Mouse (Mus musculus) MEL (cell line): ENCODE results near the gene Mus81. TPM values are rescaled to one million over a fixed set of nuclear protein-coding genes. Genes with fewer than 3 reads are reported as not detected.

Source experiments
- DNase-seq: peaks from one replicate; pipeline ENCODE4 v3.0.0; 2011; ENCODE audit warnings: low read depth, low spot score
- H3K27ac ChIP-seq: 2 replicates; pipeline ENCODE4 v1.5.1; 2012; ENCODE audit warnings: low read depth, mild to moderate bottlenecking, control low read depth, low read length, moderate library complexity; ENCODE audit not compliant: control insufficient read depth
- H3K27me3 ChIP-seq, 2 experiments: fragments of 150-350 bp in 1 of 2; sonication (generic) in 1 of 2; 2 replicates each; pipeline ENCODE4 v1.6.1; 2012; ENCODE audit warnings: low read length in 2 of 2, mild to moderate bottlenecking in 2 of 2, improper control_type of control experiment in 1 of 2, moderate library complexity in 1 of 2; ENCODE audit not compliant: insufficient read depth in 2 of 2, control insufficient read depth in 1 of 2
- H3K36me3 ChIP-seq, 2 experiments: 2 replicates each; pipeline ENCODE4 v1.6.1; 2012 to 2014; ENCODE audit warnings: low read length in 2 of 2, improper control_type of control experiment in 1 of 2, inconsistent platforms in 1 of 2, mild to moderate bottlenecking in 1 of 2; ENCODE audit not compliant: insufficient read depth in 2 of 2, control insufficient read depth in 1 of 2
- H3K4me1 ChIP-seq, 2 experiments: fragments of 150-350 bp in 1 of 2; sonication (generic) in 1 of 2; 2 replicates each; pipeline ENCODE4 v1.6.1; 2012; ENCODE audit warnings: low read length in 2 of 2, improper control_type of control experiment in 1 of 2, mild to moderate bottlenecking in 1 of 2; ENCODE audit not compliant: insufficient read depth in 2 of 2, control insufficient read depth in 1 of 2
- H3K4me3 ChIP-seq, 2 experiments: fragments of 150-350 bp in 1 of 2; sonication (generic) in 1 of 2; 2 replicates each; pipeline ENCODE4 v1.5.1; 2012; ENCODE audit warnings: low read depth in 2 of 2, low read length in 2 of 2, mild to moderate bottlenecking in 2 of 2, moderate library complexity in 2 of 2, control low read depth in 1 of 2, improper control_type of control experiment in 1 of 2; ENCODE audit not compliant: control insufficient read depth in 1 of 2, insufficient read depth in 1 of 2
- H3K79me2 ChIP-seq: 2 replicates; pipeline ENCODE4 v1.6.1; 2012; ENCODE audit warnings: mild to moderate bottlenecking, low read length, moderate library complexity; ENCODE audit not compliant: control insufficient read depth, poor library complexity, insufficient read depth
- H3K9ac ChIP-seq: 2 replicates; pipeline ENCODE4 v1.6.1; 2012; ENCODE audit warnings: low read depth, mild to moderate bottlenecking, control low read depth, low read length, moderate library complexity; ENCODE audit not compliant: control insufficient read depth, poor library complexity, severe bottlenecking
- H3K9me3 ChIP-seq: fragments of 150-350 bp; sonication (generic); replicated peaks from 2 replicates; pipeline ENCODE4 v1.6.1; 2012; ENCODE audit warnings: mild to moderate bottlenecking, low read length, improper control_type of control experiment, moderate library complexity; ENCODE audit not compliant: insufficient read depth
- CTCF ChIP-seq, 3 experiments: IDR thresholded peaks in 2 of 3; conservative IDR thresholded peaks in 1 of 3; 2 replicates each; pipeline ENCODE4 v1.5.1; 2011 to 2012; ENCODE audit warnings: low read length in 3 of 3, low read depth in 2 of 3, mild to moderate bottlenecking in 2 of 3, improper control_type of control experiment in 1 of 3, inconsistent platforms in 1 of 3, mixed read lengths in 1 of 3, moderate library complexity in 1 of 3; ENCODE audit not compliant: control insufficient read depth in 1 of 3, insufficient read depth in 1 of 3, poor library complexity in 1 of 3, severe bottlenecking in 1 of 3
- E2F4 ChIP-seq: IDR thresholded peaks from 2 replicates; pipeline ENCODE4 v1.6.1; 2011; ENCODE audit warnings: low read depth, low read length, improper control_type of control experiment, borderline replicate concordance
- ELF1 ChIP-seq: IDR thresholded peaks from 2 replicates; pipeline ENCODE4 v1.6.1; 2014; ENCODE audit warnings: low read depth, mild to moderate bottlenecking, inconsistent platforms, low read length, improper control_type of control experiment, moderate library complexity
- EP300 ChIP-seq, 2 experiments: IDR thresholded peaks; 2 replicates each; pipeline ENCODE4 v1.6.1; 2011; ENCODE audit warnings: improper control_type of control experiment in 2 of 2, low read length in 2 of 2, low read depth in 1 of 2, mild to moderate bottlenecking in 1 of 2
- ETS1 ChIP-seq: IDR thresholded peaks from 2 replicates; pipeline ENCODE4 v1.6.1; 2012; ENCODE audit warnings: low read depth, mild to moderate bottlenecking, inconsistent platforms, low read length, improper control_type of control experiment, moderate library complexity
- GABPA ChIP-seq: IDR thresholded peaks from 2 replicates; pipeline ENCODE4 v1.6.1; 2012; ENCODE audit warnings: low read depth, mild to moderate bottlenecking, inconsistent platforms, low read length, improper control_type of control experiment, moderate library complexity
- GATA1 ChIP-seq: IDR thresholded peaks from 2 replicates; pipeline ENCODE4 v1.6.1; 2011; ENCODE audit warnings: low read depth, low read length, improper control_type of control experiment
- JUND ChIP-seq: IDR thresholded peaks from 2 replicates; pipeline ENCODE4 v1.6.1; 2011; ENCODE audit warnings: low read depth, mild to moderate bottlenecking, improper control_type of control experiment, low read length
- KAT2A ChIP-seq: conservative IDR thresholded peaks from 2 replicates; pipeline ENCODE4 v1.6.1; 2012; ENCODE audit warnings: low read depth, low read length, improper control_type of control experiment, inconsistent platforms
- MAFK ChIP-seq: IDR thresholded peaks from 2 replicates; pipeline ENCODE4 v1.6.1; 2011; ENCODE audit warnings: low read depth, mild to moderate bottlenecking, low read length, improper control_type of control experiment, borderline replicate concordance
- MEF2A ChIP-seq: IDR thresholded peaks from 2 replicates; pipeline ENCODE4 v1.6.1; 2014; ENCODE audit warnings: low read depth, mild to moderate bottlenecking, inconsistent platforms, low read length, improper control_type of control experiment; ENCODE audit not compliant: poor library complexity, insufficient replicate concordance, severe bottlenecking; ENCODE audit errors: extremely low read depth
- MXI1 ChIP-seq: IDR thresholded peaks from 2 replicates; pipeline ENCODE4 v1.6.1; 2011; ENCODE audit warnings: mild to moderate bottlenecking, low read depth, low read length, improper control_type of control experiment
- MYB ChIP-seq: IDR thresholded peaks from 2 replicates; pipeline ENCODE4 v1.6.1; 2011; ENCODE audit warnings: mild to moderate bottlenecking, low read depth, low read length, improper control_type of control experiment
- POLR2AphosphoS2 ChIP-seq: IDR thresholded peaks from 2 replicates; pipeline ENCODE4 v1.6.1; 2011; ENCODE audit warnings: low read length, improper control_type of control experiment
- POLR2AphosphoS5 ChIP-seq: IDR thresholded peaks from 2 replicates; pipeline ENCODE4 v1.6.1; 2012; ENCODE audit warnings: low read depth, borderline replicate concordance, mild to moderate bottlenecking, inconsistent platforms, low read length, moderate library complexity, mixed read lengths
- RAD21 ChIP-seq: IDR thresholded peaks from 2 replicates; pipeline ENCODE4 v1.6.1; 2011; ENCODE audit warnings: mild to moderate bottlenecking, low read depth, low read length, improper control_type of control experiment
- RCOR1 ChIP-seq: IDR thresholded peaks from 2 replicates; pipeline ENCODE4 v1.6.1; 2012; ENCODE audit warnings: low read depth, mild to moderate bottlenecking, inconsistent platforms, low read length, improper control_type of control experiment
- SMC3 ChIP-seq: IDR thresholded peaks from 2 replicates; pipeline ENCODE4 v1.6.1; 2011; ENCODE audit warnings: low read depth, low read length, improper control_type of control experiment
- TBP ChIP-seq: IDR thresholded peaks from 2 replicates; pipeline ENCODE4 v1.8.0; 2011; ENCODE audit warnings: low read depth, low read length, improper control_type of control experiment
- USF1 ChIP-seq: IDR thresholded peaks from 2 replicates; pipeline ENCODE4 v1.6.1; 2014; ENCODE audit warnings: low read depth, mild to moderate bottlenecking, inconsistent platforms, low read length, improper control_type of control experiment, moderate library complexity
- USF2 ChIP-seq, 2 experiments: IDR thresholded peaks; 2 replicates each; pipeline ENCODE4 v1.6.1; 2011 to 2012; ENCODE audit warnings: improper control_type of control experiment in 2 of 2, low read length in 2 of 2, borderline replicate concordance in 1 of 2, inconsistent platforms in 1 of 2, low read depth in 1 of 2, mild to moderate bottlenecking in 1 of 2; ENCODE audit not compliant: insufficient read depth in 1 of 2
- ZC3H11A ChIP-seq: IDR thresholded peaks from 2 replicates; pipeline ENCODE4 v1.6.1; 2012; ENCODE audit warnings: low read depth, mild to moderate bottlenecking, inconsistent platforms, low read length, improper control_type of control experiment
- ZMIZ1 ChIP-seq: IDR thresholded peaks from 2 replicates; pipeline ENCODE4 v1.6.1; 2012; ENCODE audit warnings: low read depth, mild to moderate bottlenecking, inconsistent platforms, low read length, improper control_type of control experiment, moderate library complexity
- polyA plus RNA-seq, 2 experiments: library from polyadenylated mRNA; stranded (reverse) in 1 of 2; unstranded in 1 of 2; fragments of >175 nt in 1 of 2; fragments of >200 nt in 1 of 2; gene quantifications; 2 replicates each; pipeline versions ENCODE4 v1.2.1 to v1.2.4; 2012; ENCODE audit warnings: low replicate concordance in 2 of 2, low read depth in 1 of 2; ENCODE audit not compliant: insufficient read length in 2 of 2, insufficient read depth in 1 of 2, missing spikeins in 1 of 2
- total RNA-seq: library from RNA; depleted of rRNA; stranded (reverse); fragments of 300-350 nt; gene quantifications from 2 replicates; pipeline ENCODE4 v1.2.3, GENCODE M21; 2012

The Mus81 gene
- total and polyA plus RNA-seq, 3 experiments = 38.9 to 50.5 TPM; not detected in 1

DNA sequence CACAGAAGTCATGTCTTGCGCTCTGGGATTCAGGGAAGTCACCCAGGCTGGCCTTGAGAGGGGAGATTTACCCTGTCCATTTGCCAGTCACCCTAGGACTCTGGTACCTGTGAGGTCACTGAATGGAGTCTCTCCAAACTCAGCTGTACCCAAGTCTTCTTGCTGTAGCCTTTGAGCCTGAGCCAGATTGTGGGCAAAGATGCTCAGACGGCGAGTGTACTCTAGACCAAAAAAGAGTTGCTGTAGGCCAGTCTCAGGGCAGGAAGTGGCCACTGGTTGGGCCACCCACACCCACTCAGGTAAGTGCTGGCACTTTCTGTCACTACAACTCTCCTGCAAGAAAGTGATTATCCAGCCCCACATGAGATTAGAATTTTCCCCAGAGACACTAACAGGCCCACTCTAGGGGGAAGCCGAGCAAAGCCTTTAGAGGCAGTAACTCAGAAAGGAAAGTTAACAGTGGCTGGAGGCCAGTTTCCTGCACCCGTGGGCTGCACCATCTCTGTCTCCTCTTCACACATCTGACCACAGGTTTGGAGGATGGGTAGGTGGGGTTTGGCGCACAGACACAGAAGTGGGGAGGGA, 21.2 kb downstream of the Mus81 start:
- Histone ChIP-seq H3K36me3 (no peaks in the 10 kb centered on the region), H3K27me3 (no peaks in the 10 kb centered on the region), H3K4me1 (peaks cover 0 to 9% of the 10 kb centered on the region in 2 experiments; a peak in 1 of 4 replicates), H3K4me3 (no peak overlapping the region), H3K9me3 (no peaks in the 10 kb centered on the region), H3K27ac (no peak overlapping the region), H3K79me2 (no peaks in the 10 kb centered on the region), H3K9ac (no peak overlapping the region)
- TF ChIP-seq GABPA = no peak
- TF ChIP-seq E2F4 = no peak
- TF ChIP-seq TBP = no peak
- TF ChIP-seq MAFK = no peak
- no peak for TF ChIP-seq USF1
- no peak for TF ChIP-seq GATA1
- no peak for TF ChIP-seq ETS1
- TF ChIP-seq ZC3H11A = no peak
- TF ChIP-seq RCOR1 = no peak
- TF ChIP-seq JUND = no peak
- TF ChIP-seq KAT2A = no peak
- no peak for TF ChIP-seq ZMIZ1
- TF ChIP-seq MXI1 = no peak
- DNase-seq = no peak

- Histone ChIP-seq H3K36me3 (no peaks in the 10 kb centered on the region; a peak in 1 of 4 replicates), H3K4me3 (no peak overlapping the region), H3K9ac (no peak overlapping the region), H3K4me1 (peaks cover 0 to 15% of the 10 kb centered on the region in 2 experiments; a peak in 3 of 4 replicates), H3K79me2 (peaks cover 4% of the 10 kb centered on the region), H3K27ac (no peak overlapping the region), H3K27me3 (no peaks in the 10 kb centered on the region), H3K9me3 (no peaks in the 10 kb centered on the region)
- DNase-seq = no peak
- no peak for TF ChIP-seq EP300 (IDR thresholded peaks at IDR 0.05; ENCODE audit: low read depth in 1 of 2, low read length in 2 of 2)
These were observed 23.2 kb downstream of the Mus81 start for GRCm38 (mm10) chr19:5465037-5465436.

- DNase-seq = peak; percentile 62
- peaks cover 4% of the 10 kb centered on the region for H3K79me2 ChIP-seq
These were observed 24.2 kb downstream of the Mus81 start for GRCm38 (mm10) chr19:5463791-5464562.

More at GRCm38 (mm10) chr19:5463791-5464562, 24.2 kb downstream of the Mus81 start:
- H3K27me3 ChIP-seq = no peaks in the 10 kb centered on the region
- no peaks in the 10 kb centered on the region for H3K9me3 ChIP-seq
- no peak overlapping the region for H3K9ac ChIP-seq
- H3K4me3 ChIP-seq = no peak overlapping the region
- H3K27ac ChIP-seq = no peak overlapping the region
- TF ChIP-seq ETS1 (no peak), JUND (no peak), USF2 (IDR thresholded peaks at IDR 0.05; ENCODE audit: borderline replicate concordance in 1 of 2, insufficient read depth in 1 of 2, low read depth in 1 of 2, low read length in 2 of 2) (no peak), ZMIZ1 (no peak), RAD21 (peak; percentile 49), POLR2AphosphoS2 (no peak), ELF1 (no peak), RCOR1 (no peak), CTCF (IDR thresholded peaks at IDR 0.05 in 2 of 3, conservative IDR thresholded peaks at IDR 0.05 in 1 of 3; ENCODE audit: control insufficient read depth in 1 of 3, insufficient read depth in 1 of 3, low read depth in 2 of 3, low read length in 3 of 3, poor library complexity in 1 of 3, severe bottlenecking in 1 of 3) (peak; percentile 77 to 93 (median 90)), POLR2AphosphoS5 (no peak), SMC3 (peak; percentile 52), TBP (no peak), MYB (no peak), MEF2A (no peak)
- H3K4me1 ChIP-seq = peaks cover 0 to 19% of the 10 kb centered on the region in 2 experiments; a peak in 3 of 4 replicates
- no peaks in the 10 kb centered on the region; a peak in 2 of 4 replicates for H3K36me3 ChIP-seq
